Mouse (Mus musculus): ENCODE measurements around the gene Ppt2. TPM values are rescaled to one million over a fixed set of nuclear protein-coding genes. Genes with fewer than 3 reads are reported as not detected.

The Ppt2 gene
- polyA plus RNA-seq (2015; fragmentation: Nextera tagmentation; extraction: Ambion mirVana) = 26.7 and 27.3 TPM in 2 replicates

DNA sequence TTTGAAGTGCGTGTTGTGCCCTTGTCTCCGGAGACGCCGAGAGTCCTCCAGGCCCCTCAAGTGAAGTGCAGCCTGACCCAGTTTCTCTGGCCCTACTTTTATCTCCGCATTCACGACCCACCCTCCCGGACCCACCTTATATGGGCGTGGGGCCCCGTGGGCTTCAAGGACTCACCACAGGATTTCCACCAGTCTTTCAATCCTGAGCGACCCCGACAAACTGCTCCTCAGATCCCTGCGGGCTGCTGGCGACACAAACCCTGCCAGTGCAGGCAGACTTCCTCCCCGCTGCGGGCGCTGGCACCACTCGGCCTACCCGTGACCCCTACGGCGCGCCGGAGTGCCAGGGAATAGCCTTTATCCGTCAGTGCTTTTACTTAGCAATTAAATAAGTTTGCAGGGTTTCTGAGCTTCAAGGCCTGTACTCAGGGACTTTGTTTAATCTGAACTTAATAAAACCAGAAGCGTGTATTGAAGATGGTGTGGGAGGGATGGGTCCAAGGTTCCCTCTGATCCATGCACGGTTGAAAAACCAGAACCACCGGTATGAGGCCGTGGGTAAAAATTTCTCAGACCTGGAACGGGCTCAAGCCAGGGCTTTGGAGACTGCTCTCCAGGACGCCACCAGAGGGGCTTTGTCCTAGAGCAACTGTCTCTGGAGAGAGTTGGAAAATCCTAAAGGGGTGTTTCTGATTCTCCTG lies at the start of gene Ppt2:
TSS of gene Ppt2 (minus strand) at position 568 of the 701 bp plus-strand sequence.
- WGBS = 4% methylated on average over 29 of the region's 29 CpGs
- peak within 1 kb of the TSS; percentile 78 for H3K4me2 ChIP-seq (ENCODE audit: low read depth, low read length)
- ATAC-seq (replicated peaks; ENCODE audit: extremely low read depth, insufficient read depth, low FRiP score) = peak; percentile 11; the same call in 1 of the 2 replicates
- H3K4me1 ChIP-seq (ENCODE audit: control insufficient read depth, insufficient read depth, low read length) = peaks cover 28% of the 10 kb centered on the region
- peak within 1 kb of the TSS; percentile 83 for H3K4me3 ChIP-seq (ENCODE audit: low read length)
- H3K9me3 ChIP-seq (replicated peaks; ENCODE audit: control insufficient read depth, low read length) = no peaks in the 10 kb centered on the region
- peak within 1 kb of the TSS; percentile 96 for H3K27ac ChIP-seq (ENCODE audit: low read length)
- peaks cover under 1% of the 10 kb centered on the region; the same call in 1 of the 2 replicates for H3K36me3 ChIP-seq (ENCODE audit: control insufficient read depth, insufficient read depth)
- peaks cover 25% of the 10 kb centered on the region for H3K27me3 ChIP-seq (ENCODE audit: control insufficient read depth, insufficient read depth, low read length)
- peak within 1 kb of the TSS; percentile 84 for H3K9ac ChIP-seq (ENCODE audit: low read length)

DNA sequence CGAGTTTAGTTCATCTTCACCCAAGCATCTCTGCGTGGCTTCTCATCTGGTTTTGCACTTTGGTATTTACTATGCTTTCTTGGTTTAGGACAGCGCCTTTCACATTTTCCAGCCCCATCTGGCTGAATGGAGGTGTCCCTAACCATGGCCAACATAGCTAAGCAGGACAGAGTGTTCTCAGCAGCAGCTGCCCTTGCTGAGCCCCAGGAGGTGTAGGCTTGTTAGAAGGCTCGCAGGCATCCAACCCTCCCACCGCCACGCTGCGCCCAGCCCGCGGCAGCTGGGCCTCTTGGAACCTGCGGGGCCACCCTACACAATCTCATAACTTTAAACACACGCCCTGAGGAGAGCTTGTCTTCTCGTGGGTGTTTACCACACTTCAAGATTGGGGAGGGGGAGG lies 48.4 kb upstream of the Ppt2 start:
- peaks cover 37% of the 10 kb centered on the region for H3K27me3 ChIP-seq (ENCODE audit: control insufficient read depth, insufficient read depth, low read length)
- 65% methylated on average over 12 of the region's 12 CpGs for WGBS
- H3K9me3 ChIP-seq (replicated peaks; ENCODE audit: control insufficient read depth, low read length) = no peaks in the 10 kb centered on the region
- no peak overlapping the region for H3K27ac ChIP-seq (ENCODE audit: low read length)
- H3K36me3 ChIP-seq (ENCODE audit: control insufficient read depth, insufficient read depth) = no peaks in the 10 kb centered on the region
- peaks cover 16% of the 10 kb centered on the region for H3K4me1 ChIP-seq (ENCODE audit: control insufficient read depth, insufficient read depth, low read length)
- ATAC-seq (replicated peaks; ENCODE audit: extremely low read depth, insufficient read depth, low FRiP score) = no peak
- H3K4me3 ChIP-seq (ENCODE audit: low read length) = no peak overlapping the region
- no peak overlapping the region for H3K4me2 ChIP-seq (ENCODE audit: low read depth, low read length)
- H3K9ac ChIP-seq (ENCODE audit: low read length) = no peak overlapping the region

DNA sequence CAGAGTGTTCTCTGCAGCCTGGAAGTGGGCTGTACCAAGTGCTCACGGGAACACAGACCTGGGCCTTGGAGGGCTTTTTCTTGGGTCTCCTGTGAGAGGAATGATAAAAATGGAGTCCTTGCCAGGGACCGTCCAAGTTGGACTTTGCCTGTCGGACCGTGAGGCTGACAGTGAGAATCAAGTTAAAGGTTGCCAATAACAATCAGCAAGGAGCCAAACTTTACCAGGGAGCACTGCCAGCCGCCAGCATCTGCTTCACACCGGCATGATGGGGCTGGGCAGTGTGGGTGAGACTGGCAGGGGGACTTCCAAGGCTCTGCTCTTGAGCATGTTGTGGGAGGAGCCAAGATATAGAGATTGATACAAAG lies 47.8 kb upstream of the Ppt2 start:
- no peak for ATAC-seq (replicated peaks; ENCODE audit: extremely low read depth, insufficient read depth, low FRiP score)
- peaks cover 12% of the 10 kb centered on the region for H3K4me1 ChIP-seq (ENCODE audit: control insufficient read depth, insufficient read depth, low read length)
- peaks cover 43% of the 10 kb centered on the region for H3K27me3 ChIP-seq (ENCODE audit: control insufficient read depth, insufficient read depth, low read length)
- H3K4me3 ChIP-seq (ENCODE audit: low read length) = no peak overlapping the region
- H3K4me2 ChIP-seq (ENCODE audit: low read depth, low read length) = no peak overlapping the region
- no peaks in the 10 kb centered on the region for H3K36me3 ChIP-seq (ENCODE audit: control insufficient read depth, insufficient read depth)
- no peaks in the 10 kb centered on the region for H3K9me3 ChIP-seq (replicated peaks; ENCODE audit: control insufficient read depth, low read length)
- 63% methylated on average over 6 of the region's 6 CpGs for WGBS
- H3K27ac ChIP-seq (ENCODE audit: low read length) = no peak overlapping the region
- H3K9ac ChIP-seq (ENCODE audit: low read length) = no peak overlapping the region

DNA sequence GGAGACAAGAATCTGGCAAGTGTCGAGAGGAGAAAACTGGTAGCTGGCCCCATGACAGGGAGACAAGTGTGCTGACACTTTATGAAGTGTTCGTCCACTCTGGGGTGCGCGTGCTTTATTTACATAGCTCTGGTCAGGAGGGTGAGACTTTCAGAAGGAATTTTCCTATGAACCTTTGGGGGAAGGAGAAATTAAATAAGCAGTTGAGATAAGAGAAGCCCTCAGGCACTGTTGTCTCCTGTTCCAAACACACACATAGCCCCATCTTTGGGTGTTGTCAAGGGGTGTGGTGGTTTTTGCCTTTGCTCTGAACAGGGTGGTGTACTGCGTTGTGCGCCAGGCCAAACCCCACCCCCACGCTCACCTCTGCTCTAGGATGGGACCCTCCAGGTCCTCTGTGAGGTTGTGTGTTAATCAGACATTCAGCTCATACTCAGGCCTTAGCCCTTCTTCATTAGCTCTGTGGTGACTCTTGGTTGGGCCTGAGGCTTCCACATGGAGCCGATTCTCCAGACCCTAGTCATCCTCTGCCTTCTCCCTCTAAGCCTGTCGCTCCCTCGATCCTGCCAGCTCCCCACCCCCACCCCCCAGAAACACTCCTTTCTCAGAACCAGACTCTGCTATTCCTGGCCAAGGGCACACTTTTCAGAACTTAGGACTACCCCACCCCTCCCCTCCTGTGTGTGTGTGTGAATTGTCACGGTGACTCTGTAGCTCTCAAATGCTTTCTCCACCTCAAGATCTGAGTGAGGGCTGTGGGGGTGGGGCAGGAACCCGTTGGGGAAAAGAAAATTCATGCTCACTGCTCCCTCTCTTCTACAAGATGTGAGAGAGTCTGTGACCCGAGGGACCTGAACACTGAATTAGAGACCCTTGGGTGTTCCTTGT lies 47.1 kb upstream of the Ppt2 start:
- no peaks in the 10 kb centered on the region for H3K9me3 ChIP-seq (replicated peaks; ENCODE audit: control insufficient read depth, low read length)
- peaks cover 12% of the 10 kb centered on the region for H3K4me1 ChIP-seq (ENCODE audit: control insufficient read depth, insufficient read depth, low read length)
- 51% methylated on average over 13 of the region's 13 CpGs for WGBS
- ATAC-seq (replicated peaks; ENCODE audit: extremely low read depth, insufficient read depth, low FRiP score) = no peak
- no peak overlapping the region for H3K4me3 ChIP-seq (ENCODE audit: low read length)
- no peak overlapping the region for H3K4me2 ChIP-seq (ENCODE audit: low read depth, low read length)
- no peak overlapping the region for H3K9ac ChIP-seq (ENCODE audit: low read length)
- H3K36me3 ChIP-seq (ENCODE audit: control insufficient read depth, insufficient read depth) = no peaks in the 10 kb centered on the region
- H3K27me3 ChIP-seq (ENCODE audit: control insufficient read depth, insufficient read depth, low read length) = peaks cover 50% of the 10 kb centered on the region
- H3K27ac ChIP-seq (ENCODE audit: low read length) = no peak overlapping the region

DNA sequence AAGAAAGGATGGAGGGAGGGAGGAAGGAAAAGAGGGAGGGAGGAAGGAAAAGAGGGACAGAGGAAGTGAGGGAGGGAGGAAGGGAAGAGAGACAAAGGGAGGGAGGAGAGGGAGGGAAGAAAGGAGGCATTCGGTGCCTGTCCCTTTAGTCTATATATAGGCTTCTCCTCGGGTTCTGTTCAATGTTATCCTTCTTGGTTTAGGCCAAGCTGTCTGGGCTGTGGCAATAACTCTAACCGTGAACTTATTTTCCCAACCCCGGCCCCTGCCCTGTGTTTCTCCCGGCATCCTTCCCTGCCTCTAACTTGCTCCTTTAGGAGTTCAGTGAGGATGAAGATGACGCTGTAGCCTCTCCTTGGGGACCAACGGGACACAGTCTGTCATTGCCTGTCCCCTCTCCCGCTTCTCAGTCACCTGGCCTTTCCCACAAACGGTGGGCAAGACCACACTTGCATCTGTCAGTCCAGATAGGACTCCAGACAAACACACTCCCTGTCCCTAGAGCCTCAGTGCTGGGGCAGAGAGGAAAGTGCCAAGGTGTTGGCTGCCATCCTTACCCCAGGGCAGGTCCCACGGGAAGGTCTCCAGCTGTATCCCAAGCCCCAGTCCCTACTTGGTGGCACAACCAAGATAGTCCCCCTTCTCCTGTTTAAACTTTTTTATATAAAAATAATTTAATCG lies 46.4 kb upstream of the Ppt2 start:
- Histone ChIP-seq H3K4me3 (ENCODE audit: low read length) (no peak overlapping the region), H3K9ac (ENCODE audit: low read length) (no peak overlapping the region), H3K9me3 (replicated peaks; ENCODE audit: control insufficient read depth, low read length) (no peaks in the 10 kb centered on the region), H3K36me3 (ENCODE audit: control insufficient read depth, insufficient read depth) (no peaks in the 10 kb centered on the region), H3K4me1 (ENCODE audit: control insufficient read depth, insufficient read depth, low read length) (peaks cover 12% of the 10 kb centered on the region), H3K27me3 (ENCODE audit: control insufficient read depth, insufficient read depth, low read length) (peaks cover 53% of the 10 kb centered on the region), H3K27ac (ENCODE audit: low read length) (no peak overlapping the region), H3K4me2 (ENCODE audit: low read depth, low read length) (no peak overlapping the region)
- WGBS = 35% methylated on average over 11 of the region's 11 CpGs
- no peak for ATAC-seq (replicated peaks; ENCODE audit: extremely low read depth, insufficient read depth, low FRiP score)

DNA sequence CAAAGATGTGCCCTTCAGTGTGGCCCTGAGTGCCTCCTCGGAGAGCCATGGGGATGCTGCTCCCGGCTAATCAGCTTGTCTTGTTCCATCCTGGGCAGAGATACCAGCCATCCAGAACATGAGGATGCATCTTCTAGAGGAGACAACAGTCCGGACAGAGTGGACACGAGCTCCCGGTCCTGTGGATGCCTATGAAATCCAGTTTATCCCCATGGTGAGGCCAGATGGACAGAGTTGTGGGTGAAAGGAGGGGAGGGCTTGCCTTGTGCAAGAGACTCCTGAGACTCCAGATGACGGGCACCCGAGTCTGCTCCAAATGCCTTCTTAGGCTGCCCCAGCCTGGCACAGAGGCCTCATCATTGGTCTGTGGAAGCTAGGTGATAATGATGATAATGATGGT lies 44.8 kb upstream of the Ppt2 start:
- Histone ChIP-seq H3K9ac (ENCODE audit: low read length) (no peak overlapping the region), H3K4me2 (ENCODE audit: low read depth, low read length) (no peak overlapping the region), H3K4me3 (ENCODE audit: low read length) (no peak overlapping the region), H3K4me1 (ENCODE audit: control insufficient read depth, insufficient read depth, low read length) (peaks cover 12% of the 10 kb centered on the region), H3K27me3 (ENCODE audit: control insufficient read depth, insufficient read depth, low read length) (peaks cover 56% of the 10 kb centered on the region), H3K9me3 (replicated peaks; ENCODE audit: control insufficient read depth, low read length) (no peaks in the 10 kb centered on the region), H3K36me3 (ENCODE audit: control insufficient read depth, insufficient read depth) (no peaks in the 10 kb centered on the region), H3K27ac (ENCODE audit: low read length) (no peak overlapping the region)
- ATAC-seq (replicated peaks; ENCODE audit: extremely low read depth, insufficient read depth, low FRiP score) = no peak
- WGBS = 81% methylated on average over 7 of the region's 7 CpGs

DNA sequence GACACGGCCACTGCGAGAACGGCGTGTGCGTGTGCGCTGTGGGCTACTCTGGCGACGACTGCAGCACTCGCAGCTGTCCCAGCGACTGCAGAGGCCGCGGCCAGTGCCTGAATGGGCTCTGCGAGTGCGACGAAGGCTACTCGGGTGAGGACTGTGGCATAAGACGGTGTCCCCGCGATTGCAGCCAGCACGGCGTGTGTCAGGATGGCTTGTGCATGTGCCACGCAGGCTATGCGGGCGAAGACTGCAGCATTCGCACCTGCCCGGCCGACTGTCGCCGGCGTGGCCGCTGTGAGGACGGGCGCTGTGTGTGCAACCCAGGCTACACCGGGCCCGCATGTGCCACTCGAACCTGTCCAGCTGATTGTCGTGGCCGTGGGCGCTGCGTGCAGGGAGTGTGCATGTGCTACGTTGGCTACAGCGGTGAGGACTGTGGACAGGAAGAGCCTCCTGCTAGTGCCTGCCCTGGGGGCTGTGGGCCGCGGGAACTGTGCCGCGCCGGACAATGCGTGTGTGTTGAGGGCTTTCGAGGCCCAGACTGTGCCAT lies 44.0 kb upstream of the Ppt2 start:
- 29% methylated on average over 49 of the region's 49 CpGs for WGBS
- H3K36me3 ChIP-seq (ENCODE audit: control insufficient read depth, insufficient read depth) = no peaks in the 10 kb centered on the region
- no peak overlapping the region for H3K27ac ChIP-seq (ENCODE audit: low read length)
- H3K27me3 ChIP-seq (ENCODE audit: control insufficient read depth, insufficient read depth, low read length) = peaks cover 56% of the 10 kb centered on the region
- ATAC-seq (replicated peaks; ENCODE audit: extremely low read depth, insufficient read depth, low FRiP score) = no peak
- peak overlapping the region; percentile 41 for H3K4me3 ChIP-seq (ENCODE audit: low read length)
- no peak overlapping the region for H3K9ac ChIP-seq (ENCODE audit: low read length)
- peaks cover 12% of the 10 kb centered on the region for H3K4me1 ChIP-seq (ENCODE audit: control insufficient read depth, insufficient read depth, low read length)
- H3K4me2 ChIP-seq (ENCODE audit: low read depth, low read length) = peak overlapping the region; percentile 60
- no peaks in the 10 kb centered on the region for H3K9me3 ChIP-seq (replicated peaks; ENCODE audit: control insufficient read depth, low read length)

DNA sequence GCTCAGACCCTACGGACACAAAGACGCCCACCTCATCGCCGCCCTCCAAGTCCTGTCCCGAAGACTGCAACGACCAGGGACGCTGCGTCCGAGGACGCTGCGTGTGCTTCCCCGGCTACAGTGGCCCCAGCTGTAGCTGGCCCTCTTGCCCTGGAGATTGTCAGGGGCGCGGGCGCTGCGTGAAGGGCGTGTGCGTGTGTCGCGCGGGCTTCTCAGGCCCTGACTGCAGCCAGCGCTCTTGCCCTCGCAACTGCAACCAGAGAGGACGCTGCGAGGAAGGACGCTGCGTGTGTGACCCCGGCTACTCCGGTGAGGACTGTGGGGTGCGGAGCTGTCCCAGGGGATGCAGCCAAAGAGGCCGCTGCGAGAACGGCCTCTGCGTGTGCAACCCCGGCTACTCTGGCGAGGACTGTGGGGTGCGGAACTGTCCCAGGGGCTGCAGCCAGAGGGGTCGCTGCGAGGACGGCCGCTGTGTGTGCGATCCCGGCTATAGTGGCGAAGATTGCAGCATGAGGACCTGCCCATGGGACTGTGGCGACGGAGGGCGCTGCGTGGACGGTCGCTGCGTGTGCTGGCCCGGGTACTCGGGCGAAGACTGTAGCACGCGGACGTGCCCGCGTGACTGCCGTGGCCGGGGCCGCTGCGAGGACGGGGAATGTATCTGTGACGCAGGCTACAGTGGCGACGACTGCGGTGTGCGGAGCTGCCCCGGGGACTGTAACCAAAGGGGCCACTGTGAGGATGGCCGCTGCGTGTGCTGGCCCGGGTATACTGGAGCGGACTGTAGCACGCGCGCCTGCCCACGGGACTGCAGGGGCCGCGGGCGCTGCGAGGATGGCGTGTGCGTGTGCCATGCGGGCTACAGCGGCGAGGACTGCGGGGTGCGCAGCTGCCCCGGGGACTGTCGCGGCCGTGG lies 43.1 kb upstream of the Ppt2 start:
- Histone ChIP-seq H3K9ac (ENCODE audit: low read length) (no peak overlapping the region), H3K4me2 (ENCODE audit: low read depth, low read length) (peak overlapping the region; percentile 60), H3K4me3 (ENCODE audit: low read length) (peak overlapping the region; percentile 41), H3K27ac (ENCODE audit: low read length) (no peak overlapping the region), H3K9me3 (replicated peaks; ENCODE audit: control insufficient read depth, low read length) (no peaks in the 10 kb centered on the region), H3K36me3 (ENCODE audit: control insufficient read depth, insufficient read depth) (no peaks in the 10 kb centered on the region), H3K27me3 (ENCODE audit: control insufficient read depth, insufficient read depth, low read length) (peaks cover 51% of the 10 kb centered on the region), H3K4me1 (ENCODE audit: control insufficient read depth, insufficient read depth, low read length) (peaks cover 12% of the 10 kb centered on the region)
- 12% methylated on average over 93 of the region's 93 CpGs for WGBS
- ATAC-seq (replicated peaks; ENCODE audit: extremely low read depth, insufficient read depth, low FRiP score) = peak; percentile 47; the same call in 1 of the 2 replicates

Data from heart, embryonic 16.5 days (tissue).